Mouse (Mus musculus) midbrain, postnatal 0 days (tissue): Measurements from ENCODE around the gene St3gal5. TPM values are rescaled to one million over a fixed set of nuclear protein-coding genes. Genes with fewer than 3 reads are reported as not detected.

Experiments used
- ATAC-seq: fragments of 200-750 bp; cut with Nextera tagmentation; 2 replicates; pipeline ENCODE4 v1.8.0; 2017; ENCODE audit warnings: moderate number of reproducible peaks, mild to moderate bottlenecking, moderate TSS enrichment, moderate library complexity; ENCODE audit not compliant: low FRiP score
- DNase-seq: peaks from one replicate; pipeline ENCODE4 v3.0.0-alpha.2; 2015; ENCODE audit warnings: low spot score
- H3K27ac ChIP-seq: fragments of 300-500 bp; sonication (generic); 2 replicates; pipeline ENCODE4 v1.5.1; 2014; ENCODE audit warnings: low read depth, mild to moderate bottlenecking, low read length, mixed read lengths
- H3K27me3 ChIP-seq: fragments of 300-500 bp; sonication (generic); 2 replicates; pipeline ENCODE4 v1.6.1; 2014; ENCODE audit warnings: low read length, control low read depth, mixed read lengths; ENCODE audit not compliant: insufficient read depth
- H3K36me3 ChIP-seq: fragments of 300-500 bp; sonication (generic); 2 replicates; pipeline ENCODE4 v1.6.1; 2014; ENCODE audit warnings: low read length, control low read depth, mixed read lengths; ENCODE audit not compliant: insufficient read depth
- H3K4me1 ChIP-seq: fragments of 300-500 bp; sonication (generic); 2 replicates; pipeline ENCODE4 v1.6.1; 2014; ENCODE audit warnings: mild to moderate bottlenecking, control low read depth, antibody characterized with exemption, low read length, mixed read lengths; ENCODE audit not compliant: insufficient read depth
- H3K4me2 ChIP-seq: fragments of 300-500 bp; sonication (generic); 2 replicates; pipeline ENCODE4 v1.6.1; 2014; ENCODE audit warnings: low read depth, mild to moderate bottlenecking, low read length, mixed read lengths; ENCODE audit not compliant: poor library complexity, severe bottlenecking
- H3K4me3 ChIP-seq: fragments of 300-500 bp; sonication (generic); 2 replicates; pipeline ENCODE4 v1.5.1; 2014; ENCODE audit warnings: low read depth, mild to moderate bottlenecking, low read length, moderate library complexity
- H3K9ac ChIP-seq: fragments of 300-500 bp; sonication (generic); replicated peaks from 2 replicates; pipeline ENCODE4 v1.6.1; 2014; ENCODE audit warnings: mild to moderate bottlenecking, low read length, moderate library complexity, mixed read lengths; ENCODE audit not compliant: poor library complexity, severe bottlenecking
- H3K9me3 ChIP-seq: fragments of 300-500 bp; sonication (generic); 2 replicates; pipeline ENCODE4 v1.6.1; 2016; ENCODE audit warnings: low read length, control low read depth
- CTCF ChIP-seq: IDR thresholded peaks from 2 replicates; pipeline ENCODE4 v1.5.1; 2016; ENCODE audit warnings: antibody characterized with exemption, mild to moderate bottlenecking
- WGBS: fragments of 180-500 bp; shearing (Covaris S2); extraction: QIAGEN DNeasy Blood & Tissue Kit; methylation state at CpG from one replicate; pipeline ENCODE4 v1.1.7; 2014; 5-methylcytosine and 5-hydroxymethylcytosine counted together
- polyA plus RNA-seq: library from polyadenylated mRNA; unstranded; fragments of >200 nt; fragmentation: Nextera tagmentation; extraction: Ambion mirVana; gene quantifications from 2 replicates; pipeline ENCODE4 v1.2.1, GENCODE M21; 2015
- total RNA-seq: library from RNA; depleted of rRNA; stranded (reverse); fragments of >200 nt; gene quantifications from 2 replicates; pipeline ENCODE4 v1.2.3, GENCODE M21; 2014; rRNA removed

Gene St3gal5
- total RNA-seq (16.0 and 24.0 TPM in 2 replicates), polyA plus RNA-seq (46.4 and 51.9 TPM in 2 replicates)

GRCm38 (mm10) chr6:72097181-72097995 lies at the start of gene St3gal5:
Gene St3gal5, plus strand, starts transcription at chr6:72097592.
- Histone ChIP-seq H3K4me2 (peak within 1 kb of the TSS; percentile 78), H3K27me3 (no peaks in the 10 kb centered on the region), H3K4me3 (peak within 1 kb of the TSS; percentile 91), H3K36me3 (no peaks in the 10 kb centered on the region), H3K9me3 (no peaks in the 10 kb centered on the region), H3K9ac (peak within 1 kb of the TSS; percentile 84), H3K27ac (peak within 1 kb of the TSS; percentile 73), H3K4me1 (peaks cover 8% of the 10 kb centered on the region; the same call in 1 of the 2 replicates)
- TF ChIP-seq CTCF = peak; percentile 49
- peak; percentile 91 for DNase-seq
- peak; percentile 97 for ATAC-seq
- WGBS = under 1% methylated on average over 61 of the region's 81 CpGs

- no peak overlapping the region for H3K4me2 ChIP-seq
- no peaks in the 10 kb centered on the region for H3K27me3 ChIP-seq
- 89% methylated on average over 5 of the region's 5 CpGs for WGBS
- H3K36me3 ChIP-seq = no peaks in the 10 kb centered on the region
- TF ChIP-seq CTCF = no peak
- H3K9me3 ChIP-seq = no peaks in the 10 kb centered on the region
- H3K27ac ChIP-seq = no peak overlapping the region
- no peak overlapping the region for H3K4me3 ChIP-seq
- no peak for ATAC-seq
- no peak for DNase-seq
- H3K4me1 ChIP-seq = no peaks in the 10 kb centered on the region
- H3K9ac ChIP-seq = no peak overlapping the region
These were observed 48.7 kb upstream of the St3gal5 start for GRCm38 (mm10) chr6:72048643-72049042.

GRCm38 (mm10) chr6:72049941-72050340 lies 47.5 kb upstream of the St3gal5 start:
- H3K4me3 ChIP-seq = no peak overlapping the region
- H3K9ac ChIP-seq = no peak overlapping the region
- DNase-seq = no peak
- no peaks in the 10 kb centered on the region for H3K4me1 ChIP-seq
- TF ChIP-seq CTCF = no peak
- H3K36me3 ChIP-seq = no peaks in the 10 kb centered on the region
- H3K9me3 ChIP-seq = no peaks in the 10 kb centered on the region
- ATAC-seq = no peak
- H3K27me3 ChIP-seq = no peaks in the 10 kb centered on the region
- H3K4me2 ChIP-seq = no peak overlapping the region
- 78% methylated on average over 6 of the region's 6 CpGs for WGBS
- H3K27ac ChIP-seq = no peak overlapping the region

GRCm38 (mm10) chr6:72050827-72051226 lies 46.6 kb upstream of the St3gal5 start:
- Histone ChIP-seq H3K4me3 (no peak overlapping the region), H3K9ac (no peak overlapping the region), H3K9me3 (no peaks in the 10 kb centered on the region), H3K36me3 (no peaks in the 10 kb centered on the region), H3K4me2 (no peak overlapping the region), H3K4me1 (no peaks in the 10 kb centered on the region), H3K27ac (no peak overlapping the region), H3K27me3 (no peaks in the 10 kb centered on the region)
- ATAC-seq (no peak), DNase-seq (no peak)
- 80% methylated on average over 7 of the region's 7 CpGs for WGBS
- no peak for TF ChIP-seq CTCF

DNA sequence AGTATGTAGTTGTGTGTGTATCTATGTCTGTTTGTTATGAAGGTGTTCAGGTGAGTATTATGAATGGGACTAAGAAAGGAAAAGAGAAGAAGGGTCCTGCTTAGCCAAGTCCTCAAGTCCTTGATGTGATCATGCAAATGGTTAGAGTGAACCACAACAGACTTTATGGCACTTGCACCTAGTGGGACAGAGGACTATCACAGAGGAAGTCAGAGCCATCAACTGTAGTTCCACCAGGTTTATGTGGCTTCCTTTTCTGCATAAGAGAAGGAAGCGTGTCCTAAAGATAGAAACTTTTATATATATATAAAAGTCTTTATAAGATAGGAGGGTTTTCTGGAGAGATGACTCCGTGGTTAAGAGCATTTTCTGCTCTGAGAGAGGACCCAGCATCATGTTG lies 46.1 kb upstream of the St3gal5 start:
- no peak for DNase-seq
- Histone ChIP-seq H3K27me3 (no peaks in the 10 kb centered on the region), H3K9me3 (no peaks in the 10 kb centered on the region), H3K27ac (no peak overlapping the region), H3K4me2 (no peak overlapping the region), H3K36me3 (no peaks in the 10 kb centered on the region), H3K4me1 (no peaks in the 10 kb centered on the region), H3K9ac (no peak overlapping the region), H3K4me3 (no peak overlapping the region)
- no peak for ATAC-seq
- no peak for TF ChIP-seq CTCF
- WGBS = 71% methylated on average over 2 of the region's 2 CpGs

DNA sequence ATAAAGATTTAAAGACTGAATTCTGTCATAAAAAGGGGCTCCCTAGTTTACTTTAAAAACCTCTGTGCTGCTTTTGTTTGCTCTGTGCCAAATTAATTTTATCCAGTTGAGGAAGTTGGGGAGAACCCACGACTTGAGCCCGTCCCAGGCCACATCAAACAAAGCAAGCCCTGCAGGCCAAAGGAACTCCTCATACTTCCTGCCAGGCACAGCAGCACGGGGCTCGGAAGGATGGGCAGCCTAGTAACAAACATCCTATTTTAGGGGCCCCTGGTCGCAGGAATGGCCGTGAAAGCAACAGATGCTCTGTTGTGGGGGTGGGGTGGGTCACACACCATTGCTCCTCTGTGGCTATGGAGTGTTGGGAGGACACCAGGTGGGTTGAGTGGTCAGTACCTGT lies 45.6 kb upstream of the St3gal5 start:
- Histone ChIP-seq H3K27ac (no peak overlapping the region), H3K4me2 (no peak overlapping the region), H3K36me3 (no peaks in the 10 kb centered on the region), H3K9ac (no peak overlapping the region), H3K9me3 (no peaks in the 10 kb centered on the region), H3K27me3 (no peaks in the 10 kb centered on the region), H3K4me3 (no peak overlapping the region), H3K4me1 (no peaks in the 10 kb centered on the region)
- DNase-seq (no peak), ATAC-seq (no peak)
- 68% methylated on average over 6 of the region's 6 CpGs for WGBS
- TF ChIP-seq CTCF = no peak
